Mouse (Mus musculus) MEL (cell line): ENCODE measurements around the gene Mns1. TPM values are rescaled to one million over a fixed set of nuclear protein-coding genes. Genes with fewer than 3 reads are reported as not detected.

Experiments
- DNase-seq: peaks from one replicate; pipeline ENCODE4 v3.0.0; 2011; ENCODE audit warnings: low read depth, low spot score
- H3K27ac ChIP-seq: 2 replicates; pipeline ENCODE4 v1.5.1; 2012; ENCODE audit warnings: low read depth, mild to moderate bottlenecking, control low read depth, low read length, moderate library complexity; ENCODE audit not compliant: control insufficient read depth
- H3K27me3 ChIP-seq, 2 experiments: fragments of 150-350 bp in 1 of 2; sonication (generic) in 1 of 2; 2 replicates each; pipeline ENCODE4 v1.6.1; 2012; ENCODE audit warnings: low read length in 2 of 2, mild to moderate bottlenecking in 2 of 2, improper control_type of control experiment in 1 of 2, moderate library complexity in 1 of 2; ENCODE audit not compliant: insufficient read depth in 2 of 2, control insufficient read depth in 1 of 2
- H3K36me3 ChIP-seq, 2 experiments: 2 replicates each; pipeline ENCODE4 v1.6.1; 2012 to 2014; ENCODE audit warnings: low read length in 2 of 2, improper control_type of control experiment in 1 of 2, inconsistent platforms in 1 of 2, mild to moderate bottlenecking in 1 of 2; ENCODE audit not compliant: insufficient read depth in 2 of 2, control insufficient read depth in 1 of 2
- H3K4me1 ChIP-seq, 2 experiments: fragments of 150-350 bp in 1 of 2; sonication (generic) in 1 of 2; 2 replicates each; pipeline ENCODE4 v1.6.1; 2012; ENCODE audit warnings: low read length in 2 of 2, improper control_type of control experiment in 1 of 2, mild to moderate bottlenecking in 1 of 2; ENCODE audit not compliant: insufficient read depth in 2 of 2, control insufficient read depth in 1 of 2
- H3K4me3 ChIP-seq, 2 experiments: fragments of 150-350 bp in 1 of 2; sonication (generic) in 1 of 2; 2 replicates each; pipeline ENCODE4 v1.5.1; 2012; ENCODE audit warnings: low read depth in 2 of 2, low read length in 2 of 2, mild to moderate bottlenecking in 2 of 2, moderate library complexity in 2 of 2, control low read depth in 1 of 2, improper control_type of control experiment in 1 of 2; ENCODE audit not compliant: control insufficient read depth in 1 of 2, insufficient read depth in 1 of 2
- H3K79me2 ChIP-seq: 2 replicates; pipeline ENCODE4 v1.6.1; 2012; ENCODE audit warnings: mild to moderate bottlenecking, low read length, moderate library complexity; ENCODE audit not compliant: control insufficient read depth, poor library complexity, insufficient read depth
- H3K9ac ChIP-seq: 2 replicates; pipeline ENCODE4 v1.6.1; 2012; ENCODE audit warnings: low read depth, mild to moderate bottlenecking, control low read depth, low read length, moderate library complexity; ENCODE audit not compliant: control insufficient read depth, poor library complexity, severe bottlenecking
- H3K9me3 ChIP-seq: fragments of 150-350 bp; sonication (generic); replicated peaks from 2 replicates; pipeline ENCODE4 v1.6.1; 2012; ENCODE audit warnings: mild to moderate bottlenecking, low read length, improper control_type of control experiment, moderate library complexity; ENCODE audit not compliant: insufficient read depth
- BHLHE40 ChIP-seq: IDR thresholded peaks from 2 replicates; pipeline ENCODE4 v1.6.1; 2012; ENCODE audit warnings: low read depth, mild to moderate bottlenecking, inconsistent platforms, low read length, improper control_type of control experiment, borderline replicate concordance
- CHD1 ChIP-seq: IDR thresholded peaks from 2 replicates; pipeline ENCODE4 v1.6.1; 2012; ENCODE audit warnings: low read depth, mild to moderate bottlenecking, inconsistent platforms, low read length, improper control_type of control experiment
- CHD2 ChIP-seq: IDR thresholded peaks from 2 replicates; pipeline ENCODE4 v1.6.1; 2011; ENCODE audit warnings: low read length, improper control_type of control experiment
- CTCF ChIP-seq, 3 experiments: IDR thresholded peaks in 2 of 3; conservative IDR thresholded peaks in 1 of 3; 2 replicates each; pipeline ENCODE4 v1.5.1; 2011 to 2012; ENCODE audit warnings: low read length in 3 of 3, low read depth in 2 of 3, mild to moderate bottlenecking in 2 of 3, improper control_type of control experiment in 1 of 3, inconsistent platforms in 1 of 3, mixed read lengths in 1 of 3, moderate library complexity in 1 of 3; ENCODE audit not compliant: control insufficient read depth in 1 of 3, insufficient read depth in 1 of 3, poor library complexity in 1 of 3, severe bottlenecking in 1 of 3
- EP300 ChIP-seq, 2 experiments: IDR thresholded peaks; 2 replicates each; pipeline ENCODE4 v1.6.1; 2011; ENCODE audit warnings: improper control_type of control experiment in 2 of 2, low read length in 2 of 2, low read depth in 1 of 2, mild to moderate bottlenecking in 1 of 2
- ETS1 ChIP-seq: IDR thresholded peaks from 2 replicates; pipeline ENCODE4 v1.6.1; 2012; ENCODE audit warnings: low read depth, mild to moderate bottlenecking, inconsistent platforms, low read length, improper control_type of control experiment, moderate library complexity
- MYB ChIP-seq: IDR thresholded peaks from 2 replicates; pipeline ENCODE4 v1.6.1; 2011; ENCODE audit warnings: mild to moderate bottlenecking, low read depth, low read length, improper control_type of control experiment
- POLR2A ChIP-seq, 2 experiments: IDR thresholded peaks; 2 replicates each; pipeline ENCODE4 v1.6.1; 2011 to 2012; ENCODE audit warnings: low read length in 2 of 2, mild to moderate bottlenecking in 2 of 2, control low read depth in 1 of 2, improper control_type of control experiment in 1 of 2, low read depth in 1 of 2, moderate library complexity in 1 of 2; ENCODE audit not compliant: control insufficient read depth in 1 of 2, insufficient read depth in 1 of 2, poor library complexity in 1 of 2
- POLR2AphosphoS2 ChIP-seq: IDR thresholded peaks from 2 replicates; pipeline ENCODE4 v1.6.1; 2011; ENCODE audit warnings: low read length, improper control_type of control experiment
- RAD21 ChIP-seq: IDR thresholded peaks from 2 replicates; pipeline ENCODE4 v1.6.1; 2011; ENCODE audit warnings: mild to moderate bottlenecking, low read depth, low read length, improper control_type of control experiment
- SMC3 ChIP-seq: IDR thresholded peaks from 2 replicates; pipeline ENCODE4 v1.6.1; 2011; ENCODE audit warnings: low read depth, low read length, improper control_type of control experiment
- TBP ChIP-seq: IDR thresholded peaks from 2 replicates; pipeline ENCODE4 v1.8.0; 2011; ENCODE audit warnings: low read depth, low read length, improper control_type of control experiment
- TCF12 ChIP-seq: IDR thresholded peaks from 2 replicates; pipeline ENCODE4 v1.6.1; 2014; ENCODE audit warnings: low read depth, mild to moderate bottlenecking, inconsistent platforms, low read length, improper control_type of control experiment, moderate library complexity
- UBTF ChIP-seq: IDR thresholded peaks from 2 replicates; pipeline ENCODE4 v1.6.1; 2012; ENCODE audit warnings: low read depth, mild to moderate bottlenecking, inconsistent platforms, low read length, improper control_type of control experiment, moderate library complexity, borderline replicate concordance; ENCODE audit not compliant: insufficient read depth
- USF2 ChIP-seq, 2 experiments: IDR thresholded peaks; 2 replicates each; pipeline ENCODE4 v1.6.1; 2011 to 2012; ENCODE audit warnings: improper control_type of control experiment in 2 of 2, low read length in 2 of 2, borderline replicate concordance in 1 of 2, inconsistent platforms in 1 of 2, low read depth in 1 of 2, mild to moderate bottlenecking in 1 of 2; ENCODE audit not compliant: insufficient read depth in 1 of 2
- ZC3H11A ChIP-seq: IDR thresholded peaks from 2 replicates; pipeline ENCODE4 v1.6.1; 2012; ENCODE audit warnings: low read depth, mild to moderate bottlenecking, inconsistent platforms, low read length, improper control_type of control experiment
- ZKSCAN1 ChIP-seq: IDR thresholded peaks from 2 replicates; pipeline ENCODE4 v1.6.1; 2012; ENCODE audit warnings: low read depth, mild to moderate bottlenecking, inconsistent platforms, low read length, improper control_type of control experiment, moderate library complexity
- polyA plus RNA-seq, 2 experiments: library from polyadenylated mRNA; stranded (reverse) in 1 of 2; unstranded in 1 of 2; fragments of >175 nt in 1 of 2; fragments of >200 nt in 1 of 2; gene quantifications; 2 replicates each; pipeline versions ENCODE4 v1.2.1 to v1.2.4; 2012; ENCODE audit warnings: low replicate concordance in 2 of 2, low read depth in 1 of 2; ENCODE audit not compliant: insufficient read length in 2 of 2, insufficient read depth in 1 of 2, missing spikeins in 1 of 2
- total RNA-seq: library from RNA; depleted of rRNA; stranded (reverse); fragments of 300-350 nt; gene quantifications from 2 replicates; pipeline ENCODE4 v1.2.3, GENCODE M21; 2012

The Mns1 gene
- total and polyA plus RNA-seq, 3 experiments: 54.0 to 54.8 TPM; not detected in 1

DNA sequence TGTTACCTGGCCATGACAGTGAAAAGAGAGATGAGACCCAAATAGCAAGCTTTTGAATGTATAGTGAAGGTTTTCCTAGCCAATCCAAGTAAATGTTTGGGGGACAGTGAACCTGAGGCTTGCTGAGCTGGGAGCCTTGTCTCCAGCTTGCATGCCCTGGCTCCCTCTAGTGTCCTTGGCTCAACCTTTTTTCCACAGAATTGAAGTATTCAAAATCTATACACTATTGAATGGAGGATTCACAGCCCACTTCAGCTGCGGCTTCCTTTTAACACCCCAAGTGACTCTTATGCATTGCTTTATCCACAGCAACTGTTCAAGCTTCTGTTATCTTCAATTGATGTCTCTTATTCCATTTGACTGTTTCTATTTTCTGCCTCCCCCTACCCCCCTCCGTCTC is 26.1 kb upstream of the Mns1 start:
- no peak overlapping the region for H3K4me3 ChIP-seq
- H3K27me3 ChIP-seq: no peaks in the 10 kb centered on the region
- no peak for DNase-seq
- TF ChIP-seq CHD1 (no peak), ZC3H11A (peak; percentile 46; the same call in 1 of the 2 replicates), CTCF (IDR thresholded peaks at IDR 0.05 in 2 of 3, conservative IDR thresholded peaks at IDR 0.05 in 1 of 3; ENCODE audit: control insufficient read depth in 1 of 3, insufficient read depth in 1 of 3, low read depth in 2 of 3, low read length in 3 of 3, poor library complexity in 1 of 3, severe bottlenecking in 1 of 3) (peak; percentile 24 to 59 (median 58); a peak in 5 of 6 replicates), SMC3 (peak; percentile 54), BHLHE40 (no peak), RAD21 (peak; percentile 68)
- H3K27ac ChIP-seq: no peak overlapping the region
- peaks cover 0 to 5% of the 10 kb centered on the region in 2 experiments; a peak in 1 of 4 replicates for H3K4me1 ChIP-seq
- H3K9ac ChIP-seq: no peak overlapping the region
- H3K36me3 ChIP-seq: peaks cover 0 to 5% of the 10 kb centered on the region in 2 experiments; a peak in 2 of 4 replicates
- H3K79me2 ChIP-seq: no peaks in the 10 kb centered on the region; the same call in 1 of the 2 replicates
- no peaks in the 10 kb centered on the region for H3K9me3 ChIP-seq

GRCm38 (mm10) chr9:72418443-72418842 is 19.4 kb upstream of the Mns1 start:
- no peaks in the 10 kb centered on the region for H3K36me3 ChIP-seq
- no peak for DNase-seq
- H3K27me3 ChIP-seq: no peaks in the 10 kb centered on the region; a peak in 1 of 4 replicates
- TF ChIP-seq UBTF (no peak), ZC3H11A (no peak), POLR2AphosphoS2 (no peak), MYB (no peak), USF2 (IDR thresholded peaks at IDR 0.05; ENCODE audit: borderline replicate concordance in 1 of 2, insufficient read depth in 1 of 2, low read depth in 1 of 2, low read length in 2 of 2) (no peak), EP300 (IDR thresholded peaks at IDR 0.05; ENCODE audit: low read depth in 1 of 2, low read length in 2 of 2) (no peak), ETS1 (no peak), TBP (no peak), TCF12 (no peak), CHD2 (no peak), ZKSCAN1 (no peak), POLR2A (IDR thresholded peaks at IDR 0.05; ENCODE audit: control insufficient read depth in 1 of 2, insufficient read depth in 1 of 2, low read depth in 1 of 2, low read length in 2 of 2, poor library complexity in 1 of 2) (no peak)
- no peak overlapping the region for H3K4me3 ChIP-seq
- H3K4me1 ChIP-seq: no peaks in the 10 kb centered on the region; a peak in 2 of 4 replicates
- no peaks in the 10 kb centered on the region for H3K79me2 ChIP-seq
- no peak overlapping the region for H3K27ac ChIP-seq
- H3K9ac ChIP-seq: no peak overlapping the region
- no peaks in the 10 kb centered on the region for H3K9me3 ChIP-seq
